Mouse (Mus musculus) large intestine, adult 2 months (tissue): ENCODE measurements around the gene Dnm3. TPM values are rescaled to one million over a fixed set of nuclear protein-coding genes. Genes with fewer than 3 reads are reported as not detected.

Experiments
- DNase-seq: peaks from one replicate; pipeline ENCODE4 v3.0.0-alpha.2; 2012; ENCODE audit warnings: low read depth, low spot score
- WGBS: fragments of 180-500 bp; shearing (Covaris S2); methylation state at CpG from one replicate; pipeline ENCODE4 v1.1.7; 2018; 5-methylcytosine and 5-hydroxymethylcytosine counted together
- polyA plus RNA-seq: library from polyadenylated mRNA; depleted of rRNA; stranded (reverse); fragments of >200 nt; gene quantifications from 2 replicates; pipeline ENCODE4 v1.2.3, GENCODE M21; 2012

The Dnm3 gene
- polyA plus RNA-seq, 1 experiment: 0.43 TPM

DNA sequence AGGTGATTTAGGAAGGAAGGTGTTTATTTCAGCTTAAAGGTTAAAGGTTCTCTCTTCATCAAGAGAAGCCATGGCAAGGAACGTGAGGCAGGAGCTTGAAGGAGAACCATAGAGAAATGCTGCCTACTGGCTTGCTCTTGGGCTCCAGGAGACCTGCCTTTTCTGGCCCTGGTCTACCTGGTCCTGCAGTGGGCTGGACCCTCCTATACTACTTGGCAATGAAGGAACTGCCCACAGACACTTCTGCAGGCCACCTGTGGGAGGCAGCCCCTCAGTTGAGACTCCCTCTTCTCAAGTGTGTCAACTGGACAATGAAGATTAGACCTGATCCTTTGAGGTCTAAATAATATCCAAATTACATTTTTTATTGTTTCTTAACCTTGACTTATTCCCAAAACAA lies 140.7 kb downstream of the Dnm3 start:
- DNase-seq: no peak
- 81% methylated on average over 1 of the region's 1 CpGs for WGBS

DNA sequence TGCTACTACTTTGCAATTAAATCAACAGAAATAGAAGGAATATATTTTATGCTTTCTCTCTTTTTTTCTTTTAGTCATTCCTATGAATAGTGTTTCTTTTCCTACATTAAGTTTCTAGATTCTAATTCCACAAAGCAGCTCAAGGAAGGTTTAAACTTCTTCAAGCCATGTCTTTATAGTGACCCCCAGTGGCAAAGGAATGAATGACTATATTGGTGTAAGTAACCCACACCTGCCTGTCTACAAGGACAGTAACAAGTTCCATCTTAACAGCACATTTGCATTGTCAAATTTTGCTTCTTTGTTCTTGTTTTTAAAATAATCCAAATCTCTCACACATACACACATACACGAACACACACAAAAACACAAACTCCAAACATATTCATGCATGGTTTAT lies 141.2 kb downstream of the Dnm3 start:
- WGBS: 23% methylated on average over 1 of the region's 1 CpGs
- DNase-seq: peak; percentile 4

DNA sequence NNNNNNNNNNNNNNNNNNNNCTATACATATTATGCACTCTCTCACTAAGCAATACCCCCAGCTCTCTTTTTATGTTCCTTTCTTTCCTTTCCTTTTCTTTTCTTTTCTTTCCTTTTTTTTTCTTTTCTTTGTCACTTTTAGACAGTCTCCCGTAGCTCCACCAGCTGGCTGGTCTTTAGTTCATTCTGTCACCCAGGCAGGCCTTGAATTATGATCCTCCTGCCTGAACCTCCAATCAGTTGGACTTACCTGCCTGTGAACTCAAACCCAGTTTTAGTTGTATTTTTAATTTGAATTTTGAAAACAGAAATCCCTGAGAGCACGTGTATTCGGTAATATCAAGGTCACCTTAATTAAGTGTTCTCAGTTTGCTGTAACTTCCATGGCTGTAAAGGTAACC lies 141.6 kb downstream of the Dnm3 start:
- WGBS: 65% methylated on average over 3 of the region's 3 CpGs
- no peak for DNase-seq

DNA sequence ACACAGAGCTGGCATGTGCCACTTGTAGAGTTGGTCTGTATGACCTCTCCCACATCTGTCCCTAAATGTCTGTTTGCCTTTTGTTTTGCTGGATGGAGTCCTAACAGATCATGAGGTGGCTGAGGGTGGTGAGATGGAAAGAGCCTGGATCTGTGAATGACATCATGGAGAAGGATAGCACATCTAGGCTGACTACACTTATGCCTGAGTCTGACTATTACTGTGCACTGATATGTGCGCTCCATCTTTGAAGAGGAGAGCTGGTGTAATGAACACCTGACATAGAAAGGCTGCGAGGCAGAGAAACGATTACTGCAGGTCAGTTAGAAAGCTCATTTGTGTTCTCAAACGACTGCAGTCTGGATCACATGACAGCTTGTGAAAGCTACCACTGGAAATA lies 149.2 kb downstream of the Dnm3 start:
- DNase-seq: no peak
- 63% methylated on average over 4 of the region's 4 CpGs for WGBS

DNA sequence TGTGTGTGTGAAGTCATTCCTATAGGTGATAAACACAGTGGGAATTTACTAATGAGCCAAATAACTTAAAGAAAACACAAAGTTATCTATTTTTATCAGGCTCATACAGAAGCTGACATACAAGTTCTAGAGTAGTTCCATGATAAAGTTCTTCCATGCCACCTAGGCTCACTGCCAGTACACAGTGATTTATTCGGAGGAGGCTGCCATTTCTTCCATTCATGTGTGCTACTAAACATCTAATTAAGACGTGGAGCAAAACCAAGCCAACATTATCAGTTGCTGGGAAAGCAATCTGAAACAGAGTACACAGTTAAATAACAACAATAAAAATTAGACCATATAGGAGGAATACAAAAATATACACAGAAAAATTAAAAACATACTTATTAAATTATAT lies 150.2 kb downstream of the Dnm3 start:
- no peak for DNase-seq
- 71% methylated on average over 2 of the region's 2 CpGs for WGBS

DNA sequence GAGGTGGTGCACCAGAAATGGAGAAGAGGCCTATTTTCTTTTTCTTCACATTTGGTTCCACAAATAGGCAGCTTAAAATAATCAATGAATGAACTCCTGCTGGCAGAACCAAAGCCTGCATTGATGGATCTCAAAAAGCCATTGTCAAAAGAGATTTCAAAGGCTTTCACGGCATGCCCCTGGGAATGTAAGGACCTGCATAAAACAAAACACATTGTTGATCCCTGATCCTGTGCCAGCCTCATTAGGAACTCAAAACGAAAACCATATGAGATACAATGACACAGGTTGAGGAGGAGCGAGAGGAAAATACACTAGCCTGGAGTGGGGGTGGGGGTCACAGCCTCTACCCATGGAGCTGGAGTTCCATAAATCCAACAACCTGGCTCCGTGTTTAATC lies 153.4 kb downstream of the Dnm3 start:
- DNase-seq: no peak
- 68% methylated on average over 4 of the region's 4 CpGs for WGBS

DNA sequence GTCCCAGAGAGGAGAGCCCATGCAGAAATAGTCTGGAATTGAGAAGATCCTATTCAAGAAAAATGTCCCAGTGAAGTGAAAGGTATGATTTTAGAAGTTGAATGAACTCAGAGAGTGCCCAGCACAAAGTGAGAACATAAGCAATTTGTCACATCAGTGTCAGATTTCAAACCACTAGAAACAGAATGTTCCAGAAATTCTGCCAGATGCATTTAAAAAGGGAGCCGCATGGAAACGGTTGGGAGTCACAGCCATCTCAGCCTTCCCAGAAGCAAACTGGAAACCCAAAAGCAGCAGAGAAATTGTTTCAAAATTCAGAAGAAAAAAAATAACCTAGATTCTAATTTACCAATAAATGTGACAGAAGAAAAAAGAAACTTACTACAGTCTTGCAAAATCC lies 154.7 kb downstream of the Dnm3 start:
- WGBS: 80% methylated on average over 2 of the region's 2 CpGs
- DNase-seq: no peak

DNA sequence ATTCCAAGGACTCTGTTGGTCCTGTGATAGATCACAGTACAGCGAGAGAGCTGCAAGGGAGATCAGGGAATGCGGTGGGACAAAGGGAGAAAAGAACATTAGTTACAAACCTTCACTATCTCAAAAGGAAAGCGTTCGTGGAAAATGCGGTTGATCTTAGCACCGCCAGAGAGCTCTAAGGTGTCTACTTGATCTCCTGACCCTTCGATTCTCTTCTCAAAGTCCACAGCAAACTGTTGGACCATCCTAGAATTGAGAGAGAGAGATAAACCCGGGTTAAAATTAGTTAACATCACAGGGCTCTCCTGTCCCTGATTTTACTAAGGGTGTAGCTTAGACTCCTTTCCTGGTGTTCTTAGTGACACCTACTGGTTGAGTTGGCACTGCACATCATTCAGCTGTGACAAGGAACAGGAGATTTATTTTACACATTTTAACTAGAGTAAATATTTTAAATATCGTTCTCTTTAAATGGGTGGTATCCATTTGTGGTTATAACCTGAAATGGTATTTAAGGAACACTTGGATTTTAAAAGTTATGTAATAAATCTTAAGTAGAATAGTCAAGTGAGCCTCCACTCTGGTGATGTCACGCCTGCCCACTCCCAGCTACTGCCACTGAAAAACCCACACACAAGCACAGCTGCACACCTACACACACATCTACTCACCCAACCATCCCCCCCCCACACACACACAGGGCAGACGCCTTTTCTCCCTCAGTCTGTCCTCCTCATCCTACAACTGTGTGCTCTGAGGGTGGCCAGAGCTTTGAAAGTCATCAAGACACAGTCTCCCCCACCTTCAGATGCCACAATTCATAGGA lies 164.2 kb downstream of the Dnm3 start:
- peak; percentile 21 for DNase-seq
- 37% methylated on average over 11 of the region's 11 CpGs for WGBS

DNA sequence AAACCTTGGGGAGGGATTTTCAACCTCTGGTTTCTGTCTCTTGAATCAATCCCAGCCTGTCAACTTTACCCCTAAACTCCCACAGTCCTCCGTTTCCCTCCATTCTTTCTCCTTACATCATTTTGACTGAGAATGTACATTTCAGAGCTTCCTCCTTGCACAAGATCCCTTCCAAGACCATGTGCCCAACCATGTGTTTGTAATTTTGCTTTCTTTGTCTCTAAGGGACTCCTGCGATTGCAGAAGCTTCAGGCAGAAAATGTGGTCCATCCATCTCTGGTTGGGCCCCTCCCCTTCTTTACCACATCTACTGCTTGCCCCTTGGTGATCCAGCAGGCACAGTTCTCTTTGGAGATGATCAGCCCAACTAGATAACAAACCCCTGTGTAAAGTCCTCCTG lies 165.2 kb downstream of the Dnm3 start:
- 82% methylated on average over 2 of the region's 2 CpGs for WGBS

DNA sequence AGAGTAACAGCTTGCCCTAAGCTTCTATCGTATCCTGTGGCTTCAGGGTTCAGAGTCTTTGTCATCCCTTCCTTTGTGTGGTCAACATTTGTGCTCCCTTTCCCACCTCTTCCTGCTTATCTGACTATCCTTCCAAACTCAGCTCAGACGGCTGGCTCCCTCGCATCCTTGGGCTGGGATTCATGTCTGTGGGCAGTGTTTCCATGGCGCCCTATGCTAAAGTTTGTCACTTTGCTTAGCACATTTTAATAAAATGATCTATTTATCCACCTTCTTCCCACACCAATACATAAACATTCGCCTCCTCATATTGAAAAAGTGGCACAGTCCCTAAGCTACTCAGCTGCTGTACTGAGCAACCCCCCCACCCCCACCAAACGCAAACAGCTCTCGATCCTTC lies 165.7 kb downstream of the Dnm3 start:
- DNase-seq: no peak
- WGBS: 83% methylated on average over 7 of the region's 7 CpGs

More for the DNA sequence above, 165.2 kb downstream of the Dnm3 start:
- no peak for DNase-seq

DNA sequence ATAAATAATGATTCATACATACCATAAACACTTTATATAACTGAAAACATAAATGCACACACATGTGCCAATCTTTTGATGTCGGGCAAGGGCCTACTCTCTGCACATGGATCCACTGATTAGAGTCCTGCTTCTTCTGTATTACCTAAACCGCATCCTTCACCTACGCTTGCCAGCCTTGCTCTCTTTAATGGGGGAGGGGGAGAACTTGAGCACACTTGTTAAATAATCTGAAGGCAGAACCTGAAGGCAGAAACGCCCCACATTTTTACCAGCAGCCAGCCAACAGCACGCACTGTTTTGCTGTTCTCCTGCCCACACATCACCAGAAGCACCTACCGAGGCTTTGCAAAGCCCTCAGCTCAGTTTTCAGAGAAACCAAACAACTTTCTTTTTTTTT lies 172.6 kb downstream of the Dnm3 start:
- WGBS: 74% methylated on average over 6 of the region's 6 CpGs
- no peak for DNase-seq

DNA sequence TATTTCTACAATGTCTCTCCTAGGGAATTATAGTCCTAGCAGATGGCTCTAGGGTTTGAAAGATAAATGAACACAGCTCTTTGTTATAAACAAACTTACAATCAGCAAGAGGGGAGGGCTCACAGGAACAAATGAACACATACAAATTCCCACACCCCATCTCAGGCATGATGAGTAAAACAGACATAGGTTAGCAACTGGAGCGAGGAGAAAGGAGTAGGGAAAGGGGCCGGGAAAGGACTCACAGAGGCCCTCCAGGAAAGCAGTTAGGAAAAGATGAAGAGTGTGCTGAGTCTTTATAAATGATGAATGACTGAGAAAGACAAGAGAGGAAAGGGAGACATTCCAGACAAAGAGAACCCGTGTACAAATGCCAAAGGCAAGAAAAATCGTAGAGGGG lies 175.4 kb downstream of the Dnm3 start:
- WGBS: 59% methylated on average over 4 of the region's 4 CpGs

DNA sequence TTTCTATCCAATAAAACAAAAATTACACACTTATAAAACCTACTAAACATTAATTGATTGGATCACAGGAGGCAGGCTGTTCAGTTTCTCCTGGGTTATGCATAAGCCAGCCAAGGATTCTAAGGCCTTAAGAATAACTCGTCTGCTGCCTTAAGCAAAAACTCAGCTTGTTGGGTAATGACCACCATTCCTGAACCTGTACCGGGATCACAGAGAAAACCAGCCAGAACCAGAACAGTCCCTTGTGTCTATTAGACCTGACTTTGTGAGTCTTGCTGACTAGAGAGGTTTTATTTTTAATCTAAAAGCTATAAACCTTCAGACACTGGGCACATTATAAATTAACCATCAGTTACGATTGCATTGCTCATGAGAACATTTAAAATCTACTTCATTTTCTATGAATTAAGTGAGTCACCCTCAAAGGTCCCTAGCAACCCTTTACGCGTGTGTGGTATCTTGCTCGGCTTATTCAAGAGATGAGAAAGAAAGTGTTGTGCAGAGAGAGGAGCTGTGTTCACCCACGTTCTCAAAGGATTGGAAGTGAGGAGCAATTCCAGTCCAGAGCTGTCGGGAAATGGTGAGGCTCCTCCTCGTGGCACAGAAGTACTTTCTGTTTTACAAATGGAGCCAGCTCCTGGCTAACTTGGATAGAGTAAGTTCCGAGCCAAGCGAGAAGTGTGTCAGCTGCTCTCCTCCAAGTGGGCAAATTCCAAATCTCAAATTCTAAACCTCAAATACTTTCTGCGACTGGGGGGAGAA lies 178.1 kb downstream of the Dnm3 start:
- DNase-seq: no peak
- WGBS: 66% methylated on average over 12 of the region's 12 CpGs

More for the DNA sequence above, 175.4 kb downstream of the Dnm3 start:
- DNase-seq: no peak

DNA sequence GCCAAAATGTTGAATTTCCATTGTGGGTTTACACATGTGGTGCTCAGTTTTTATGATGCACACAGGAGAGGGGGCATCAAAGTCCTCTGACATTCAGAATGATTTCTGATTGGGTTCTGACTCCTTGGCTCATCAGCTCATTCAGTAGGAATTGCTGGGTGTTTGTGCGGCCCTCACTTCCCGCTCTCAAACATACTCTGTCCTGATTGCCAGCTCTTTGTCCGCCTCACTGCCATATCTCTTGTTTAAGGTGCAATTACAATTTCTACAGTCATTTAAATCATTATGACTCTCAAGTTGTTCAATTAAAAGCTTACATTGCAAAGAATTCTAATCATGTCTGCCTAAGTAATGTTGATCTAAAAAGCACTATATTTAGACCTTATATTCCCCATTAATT lies 179.3 kb downstream of the Dnm3 start:
- DNase-seq: no peak
- 84% methylated on average over 3 of the region's 3 CpGs for WGBS

DNA sequence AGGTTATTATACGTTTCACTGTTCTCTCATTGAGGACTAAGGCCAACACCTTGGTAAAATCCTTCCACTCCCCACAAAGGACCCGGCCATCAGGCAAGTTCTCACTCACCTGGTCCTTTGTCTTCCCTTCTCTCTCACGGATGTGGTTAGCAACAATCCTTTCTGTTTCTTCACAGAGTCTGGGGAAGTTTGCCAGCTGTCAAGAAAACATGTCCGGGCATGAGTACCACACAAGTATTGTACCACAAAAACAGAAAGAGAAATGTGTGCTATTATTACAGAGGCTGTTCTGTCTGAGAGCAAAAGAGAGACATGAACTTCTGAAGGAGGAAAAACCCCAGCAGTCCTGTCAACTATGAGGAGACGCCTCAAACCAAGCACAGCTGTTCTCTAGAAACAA lies 182.4 kb downstream of the Dnm3 start:
- DNase-seq: no peak
- 59% methylated on average over 5 of the region's 5 CpGs for WGBS

DNA sequence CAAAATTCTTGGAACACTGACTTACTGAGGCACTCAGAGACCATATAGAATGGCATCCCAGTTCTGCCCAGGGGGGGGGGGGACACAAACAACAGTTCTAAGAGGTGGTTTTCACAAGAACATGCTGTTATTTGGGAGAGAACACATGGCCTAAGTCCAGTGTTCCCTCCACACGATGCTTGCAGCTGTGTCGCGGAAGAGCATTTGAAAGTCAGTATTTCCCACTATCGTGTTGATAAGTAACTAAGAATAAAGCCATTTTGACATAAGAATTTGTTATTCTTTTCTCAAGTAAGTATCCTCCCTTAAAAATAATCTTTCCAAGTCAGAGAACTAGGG lies 183.3 kb downstream of the Dnm3 start:
- no peak for DNase-seq
- 72% methylated on average over 4 of the region's 4 CpGs for WGBS

DNA sequence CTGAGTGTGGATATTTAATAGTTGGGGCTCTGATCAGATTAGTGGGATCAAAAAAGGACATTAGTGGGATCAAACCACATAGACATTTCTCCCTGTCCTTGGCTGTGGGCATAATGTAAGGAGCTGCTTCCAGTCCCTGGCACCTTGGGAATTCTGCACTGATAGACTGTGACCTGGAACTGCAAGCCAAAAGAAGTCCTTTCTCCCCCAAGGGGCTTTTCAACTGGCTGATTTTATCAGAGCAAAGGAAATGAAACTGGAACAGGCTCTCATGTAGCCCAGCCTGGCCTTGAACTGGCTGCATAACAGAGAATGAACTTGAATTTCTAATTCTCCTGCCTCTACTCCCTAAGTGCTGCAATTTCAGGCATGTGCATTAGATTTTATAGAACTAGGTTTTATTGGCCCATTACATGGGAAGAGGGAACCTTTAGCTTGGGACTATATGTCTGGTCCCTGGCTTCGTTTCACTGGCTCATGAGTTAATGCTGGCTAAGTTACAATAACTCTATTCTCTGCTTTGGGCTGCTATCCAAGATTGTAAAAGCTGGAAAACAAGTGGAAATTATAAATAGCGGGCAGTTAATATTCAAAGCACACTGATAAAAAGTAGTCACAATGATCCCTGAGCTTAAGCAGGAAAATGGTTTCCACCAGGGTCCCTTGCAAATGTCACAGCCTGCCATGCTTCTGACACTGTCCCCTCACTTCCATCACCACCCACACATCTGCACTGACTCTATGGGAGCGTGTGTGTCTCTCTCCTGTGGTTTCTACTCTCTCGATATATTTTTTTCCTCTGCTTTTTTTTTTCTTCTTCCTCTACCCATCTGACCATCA lies 183.9 kb downstream of the Dnm3 start:
- no peak for DNase-seq
- WGBS: 36% methylated on average over 4 of the region's 4 CpGs

DNA sequence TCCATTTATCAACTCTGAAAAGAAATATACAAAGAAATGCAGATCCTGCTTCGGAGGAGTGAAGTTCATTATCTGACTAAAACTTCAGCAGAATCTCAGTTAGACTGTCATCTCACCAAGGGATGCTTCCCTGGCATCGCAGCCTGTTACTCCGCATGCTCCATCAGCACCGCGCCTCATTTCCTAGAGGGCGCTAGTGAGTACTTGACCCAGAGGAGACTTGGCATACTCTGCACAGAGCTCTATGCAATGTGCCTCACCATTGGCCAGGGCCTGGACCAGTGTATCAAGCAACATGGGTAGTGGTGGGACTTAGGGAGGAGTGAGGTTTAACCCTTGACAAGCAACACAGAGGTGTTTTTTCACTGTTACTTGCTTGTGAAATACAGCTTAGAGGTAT lies 190.9 kb downstream of the Dnm3 start:
- DNase-seq: no peak
- 66% methylated on average over 6 of the region's 6 CpGs for WGBS

DNA sequence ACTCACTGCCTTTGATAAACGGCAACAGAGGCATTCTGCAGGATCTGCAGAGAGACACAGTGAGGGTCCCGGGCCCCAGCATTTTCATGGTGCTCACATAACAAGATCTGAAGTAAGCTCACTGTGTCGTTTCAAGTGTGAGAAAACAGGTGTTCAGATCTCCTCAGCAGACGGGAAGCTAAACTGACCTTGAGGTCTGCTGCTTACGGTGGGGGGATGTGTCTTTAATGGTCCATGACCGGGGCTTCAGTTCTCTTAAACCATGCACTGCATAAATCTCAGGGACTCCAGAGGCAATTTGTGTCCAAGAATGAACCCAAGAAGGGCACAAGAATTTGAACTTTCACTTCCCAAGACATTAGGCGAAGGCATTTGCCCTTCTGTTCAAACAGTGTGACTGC lies 195.9 kb downstream of the Dnm3 start:
- WGBS: 32% methylated on average over 7 of the region's 7 CpGs
- no peak for DNase-seq

DNA sequence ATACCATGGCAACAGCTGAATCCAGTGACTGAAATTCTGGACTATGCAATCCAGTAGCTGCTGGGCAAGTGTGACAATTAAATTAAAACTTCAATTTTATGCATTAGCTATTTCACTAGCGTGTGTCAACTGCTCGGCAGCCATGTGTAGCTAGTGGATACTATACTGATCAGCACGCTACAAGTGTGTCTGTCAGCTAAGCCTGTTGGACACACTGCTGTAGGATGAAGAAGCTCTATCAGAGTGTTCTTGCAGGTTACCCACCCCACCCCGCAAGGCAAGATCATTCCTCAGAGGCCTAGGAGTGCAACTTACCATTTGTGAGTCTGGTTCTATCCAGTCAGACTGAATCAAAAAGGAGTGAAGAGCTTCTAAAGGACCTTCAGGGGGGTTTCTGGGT lies 197.8 kb downstream of the Dnm3 start:
- WGBS: 95% methylated on average over 4 of the region's 4 CpGs
- DNase-seq: no peak
